Mouse (Mus musculus) megakaryocyte, embryonic 14.5 days (primary cell): Measurements from ENCODE around the gene Tmprss13. TPM values are rescaled to one million over a fixed set of nuclear protein-coding genes. Genes with fewer than 3 reads are reported as not detected.

Experiments used
- H3K27me3 ChIP-seq: replicated peaks from 2 replicates; pipeline ENCODE3; 2012; ENCODE audit warnings: inconsistent platforms
- H3K36me3 ChIP-seq: replicated peaks from 2 replicates; pipeline ENCODE3; 2012; ENCODE audit warnings: low read length, inconsistent platforms, mixed read lengths
- H3K4me1 ChIP-seq: 2 replicates; pipeline ENCODE4 v1.6.1; 2012; ENCODE audit warnings: inconsistent platforms
- H3K4me3 ChIP-seq: replicated peaks from 2 replicates; pipeline ENCODE3; 2012; ENCODE audit warnings: moderate library complexity, mild to moderate bottlenecking, inconsistent platforms
- H3K9me3 ChIP-seq: 2 replicates; pipeline ENCODE4 v1.6.1; 2012; ENCODE audit warnings: inconsistent platforms
- FLI1 ChIP-seq: IDR thresholded peaks from 2 replicates; pipeline ENCODE4 v1.6.1; 2012; ENCODE audit warnings: low read length, inconsistent platforms, mixed read lengths
- GATA1 ChIP-seq: IDR thresholded peaks from 3 replicates; pipeline ENCODE4 v1.6.1; 2012; ENCODE audit warnings: mixed read lengths, low read length, inconsistent platforms, borderline replicate concordance
- polyA plus RNA-seq: library from polyadenylated mRNA; stranded (reverse); fragments of >175 nt; gene quantifications from 2 replicates; pipeline ENCODE4 v1.2.3, GENCODE M21; 2012; ENCODE audit warnings: low replicate concordance; ENCODE audit not compliant: insufficient read depth

Gene Tmprss13
- polyA plus RNA-seq, 1 experiment = 0.02 TPM

DNA sequence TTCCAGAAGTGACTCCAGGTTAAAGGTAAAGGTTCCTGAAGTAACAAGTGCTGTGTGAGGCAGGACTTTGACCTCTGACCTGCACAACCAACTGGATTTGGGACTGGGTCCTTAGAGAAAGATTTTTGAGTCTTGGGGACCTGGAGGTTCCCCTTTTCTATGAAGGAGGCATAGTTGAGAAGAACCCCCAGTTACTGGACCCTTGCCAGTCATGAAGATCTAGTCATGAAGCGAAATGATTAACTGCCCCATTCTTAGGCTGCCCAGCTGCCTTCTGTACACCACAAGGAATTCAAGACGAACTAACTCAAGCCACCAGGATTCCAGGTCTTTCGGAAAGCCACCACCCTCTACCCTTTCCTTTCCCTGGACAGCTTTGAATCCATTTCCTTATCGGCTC lies 57.5 kb downstream of the Tmprss13 start:
- Histone ChIP-seq H3K27me3 (peaks cover 98% of the 10 kb centered on the region), H3K9me3 (no peaks in the 10 kb centered on the region), H3K4me3 (no peak overlapping the region), H3K36me3 (no peaks in the 10 kb centered on the region), H3K4me1 (peaks cover 11% of the 10 kb centered on the region; the same call in 1 of the 2 replicates)
- TF ChIP-seq GATA1 = no peak
- TF ChIP-seq FLI1 = no peak

DNA sequence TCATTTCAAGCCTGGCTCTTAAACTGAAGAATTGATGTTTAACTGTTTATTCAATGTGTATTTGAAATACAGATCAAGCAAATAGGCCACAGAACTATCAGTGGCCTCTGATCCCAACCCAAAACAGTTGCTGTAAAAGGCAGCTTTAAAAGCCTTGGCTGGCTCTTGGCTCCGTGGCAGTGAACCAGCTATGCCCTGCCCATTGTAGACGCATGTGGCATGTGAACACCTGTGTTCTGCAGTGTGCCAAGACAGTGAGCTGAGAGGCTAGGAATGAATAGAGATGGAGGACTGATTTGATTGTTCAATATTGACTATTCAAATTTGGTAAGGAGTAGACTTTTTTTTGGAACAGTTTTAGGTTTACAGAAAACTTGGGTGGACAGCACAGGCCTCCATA lies 58.0 kb downstream of the Tmprss13 start:
- Histone ChIP-seq H3K36me3 (no peaks in the 10 kb centered on the region), H3K9me3 (no peaks in the 10 kb centered on the region), H3K4me1 (peaks cover 11% of the 10 kb centered on the region; the same call in 1 of the 2 replicates), H3K4me3 (no peak overlapping the region), H3K27me3 (peaks cover 98% of the 10 kb centered on the region)
- TF ChIP-seq GATA1 (no peak), FLI1 (no peak)

DNA sequence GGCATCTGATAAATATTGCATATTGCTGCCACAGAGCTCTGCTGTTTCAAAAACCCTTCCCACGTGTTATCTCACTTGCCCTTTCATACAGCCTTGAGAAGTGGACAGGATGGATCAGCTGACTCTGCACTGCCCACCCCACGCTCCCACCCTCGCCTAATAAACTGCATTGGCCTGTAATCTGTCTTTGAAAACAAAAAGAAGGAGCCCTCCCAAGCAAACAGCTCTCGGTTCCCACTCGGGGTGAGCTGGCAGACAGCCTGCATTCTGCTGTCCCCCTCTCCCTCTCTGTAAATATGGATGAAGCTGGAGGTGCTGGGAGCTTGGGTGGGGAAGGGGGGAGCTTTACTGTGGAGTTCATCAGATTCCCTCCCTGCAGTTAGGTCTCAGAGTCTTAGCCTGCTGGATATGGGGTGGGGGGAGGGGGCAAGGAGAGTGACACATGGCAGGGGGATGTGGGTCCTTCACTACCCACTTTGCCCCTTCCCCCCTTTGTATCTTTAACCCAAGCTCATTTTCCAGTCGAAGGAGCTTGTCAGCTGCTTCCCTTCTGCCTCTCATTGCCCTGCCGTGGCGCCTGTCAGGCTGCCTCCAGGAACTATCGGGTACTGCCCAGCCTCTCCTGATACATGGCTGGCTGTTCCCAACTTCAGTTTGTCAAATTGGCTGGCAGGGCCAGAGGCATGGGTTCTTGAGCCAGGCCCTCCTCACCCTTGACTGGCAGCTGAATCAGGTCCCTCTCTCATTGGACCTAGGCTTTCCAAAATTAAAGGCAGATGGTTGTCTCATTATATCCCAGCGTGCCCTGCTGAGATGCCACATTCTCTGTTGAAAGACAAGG lies 61.7 kb downstream of the Tmprss13 start:
- no peak for TF ChIP-seq FLI1
- no peak for TF ChIP-seq GATA1
- Histone ChIP-seq H3K4me3 (no peak overlapping the region), H3K27me3 (peaks cover 88% of the 10 kb centered on the region), H3K36me3 (no peaks in the 10 kb centered on the region), H3K9me3 (no peaks in the 10 kb centered on the region), H3K4me1 (peaks cover 11% of the 10 kb centered on the region; the same call in 1 of the 2 replicates)

DNA sequence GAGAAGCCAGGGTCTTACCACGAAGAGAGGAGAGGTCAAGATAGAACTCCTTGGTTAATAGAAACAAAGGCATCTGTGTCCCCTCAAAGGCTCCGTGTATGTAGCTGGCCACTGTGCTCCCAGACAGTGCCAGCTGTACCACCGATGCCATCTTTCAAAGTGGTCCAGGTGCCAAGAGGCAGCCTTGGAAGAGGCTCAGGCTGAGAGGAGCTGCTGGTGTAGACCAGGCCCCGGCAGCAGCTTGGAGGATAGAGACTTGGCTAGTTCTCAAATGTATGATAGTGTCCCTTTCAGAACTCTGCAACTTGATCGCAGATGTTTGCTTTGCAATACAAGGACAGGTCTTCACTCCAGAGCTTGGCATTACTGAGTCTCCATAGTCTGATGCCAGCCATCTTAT lies 63.4 kb downstream of the Tmprss13 start:
- Histone ChIP-seq H3K27me3 (peaks cover 72% of the 10 kb centered on the region), H3K4me1 (peaks cover 16% of the 10 kb centered on the region)

DNA sequence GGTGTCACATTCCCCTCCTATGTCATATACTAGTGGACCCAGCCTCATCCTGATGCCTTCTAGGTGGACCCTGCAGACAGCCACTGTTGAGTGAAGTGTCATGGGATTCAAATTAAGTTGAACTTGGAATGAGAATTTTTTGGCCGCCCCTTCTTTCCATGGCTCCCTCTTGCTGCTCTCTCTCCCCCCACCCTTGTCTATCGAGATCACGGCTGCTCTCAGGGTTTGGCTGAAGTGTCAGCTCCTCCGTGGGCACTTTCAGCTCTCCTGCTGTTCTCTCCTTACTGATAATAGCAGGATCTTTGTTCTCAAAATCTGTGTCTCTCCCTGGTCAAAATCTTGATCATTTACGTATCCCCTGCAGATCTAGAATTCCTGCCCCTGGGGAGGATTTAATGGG lies 63.9 kb downstream of the Tmprss13 start:
- no peaks in the 10 kb centered on the region for H3K36me3 ChIP-seq
- H3K27me3 ChIP-seq = peaks cover 70% of the 10 kb centered on the region
- no peaks in the 10 kb centered on the region for H3K9me3 ChIP-seq
- H3K4me3 ChIP-seq = no peak overlapping the region
- peaks cover 19% of the 10 kb centered on the region for H3K4me1 ChIP-seq
- TF ChIP-seq GATA1 = no peak
- no peak for TF ChIP-seq FLI1

More for the DNA sequence above, 63.4 kb downstream of the Tmprss13 start:
- Histone ChIP-seq H3K4me3 (no peak overlapping the region), H3K9me3 (no peaks in the 10 kb centered on the region), H3K36me3 (no peaks in the 10 kb centered on the region)
- TF ChIP-seq GATA1 (no peak), FLI1 (no peak)

DNA sequence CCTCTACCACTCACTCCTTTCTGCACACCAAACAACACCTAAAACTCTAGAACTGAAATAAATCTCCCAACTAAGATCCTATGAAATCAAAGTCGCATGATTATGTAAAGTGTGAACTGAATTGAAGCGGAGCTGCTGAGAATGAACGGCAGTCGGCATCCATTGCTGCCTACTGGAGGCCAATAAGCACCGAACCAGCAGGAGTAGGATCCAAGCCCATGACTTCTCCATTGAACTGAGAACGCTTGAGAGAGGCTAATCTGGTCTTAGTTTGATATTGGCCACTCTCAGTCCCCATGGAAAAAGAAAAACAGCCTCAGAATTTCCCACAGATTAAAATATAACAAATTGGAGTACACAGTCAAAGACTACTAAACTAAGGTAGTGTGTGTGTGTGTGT lies 65.0 kb downstream of the Tmprss13 start:
- Histone ChIP-seq H3K27me3 (peaks cover 64% of the 10 kb centered on the region), H3K4me3 (no peak overlapping the region), H3K9me3 (no peaks in the 10 kb centered on the region), H3K36me3 (no peaks in the 10 kb centered on the region), H3K4me1 (peaks cover 27% of the 10 kb centered on the region)
- TF ChIP-seq FLI1 (no peak), GATA1 (no peak)

DNA sequence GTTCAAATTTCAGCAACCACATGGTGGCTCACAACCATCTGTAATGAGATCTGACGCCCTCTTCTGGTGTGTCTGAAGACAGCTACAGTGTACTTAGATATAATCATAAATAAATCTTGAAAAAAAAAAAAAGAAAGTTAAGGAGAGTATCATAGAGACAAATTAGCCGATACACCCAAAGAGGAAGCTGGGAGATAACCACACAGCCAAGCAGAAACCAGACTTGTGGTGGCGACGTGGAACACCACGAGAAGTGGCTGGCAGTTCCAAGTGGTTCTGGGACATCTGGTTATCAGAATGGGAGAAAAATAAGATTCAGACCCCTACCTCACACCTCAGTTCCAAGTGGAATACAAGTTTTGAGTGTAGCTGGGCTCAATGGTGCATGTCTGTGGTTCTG lies 67.8 kb downstream of the Tmprss13 start:
- TF ChIP-seq GATA1 (no peak), FLI1 (no peak)
- H3K4me1 ChIP-seq = peaks cover 20% of the 10 kb centered on the region

DNA sequence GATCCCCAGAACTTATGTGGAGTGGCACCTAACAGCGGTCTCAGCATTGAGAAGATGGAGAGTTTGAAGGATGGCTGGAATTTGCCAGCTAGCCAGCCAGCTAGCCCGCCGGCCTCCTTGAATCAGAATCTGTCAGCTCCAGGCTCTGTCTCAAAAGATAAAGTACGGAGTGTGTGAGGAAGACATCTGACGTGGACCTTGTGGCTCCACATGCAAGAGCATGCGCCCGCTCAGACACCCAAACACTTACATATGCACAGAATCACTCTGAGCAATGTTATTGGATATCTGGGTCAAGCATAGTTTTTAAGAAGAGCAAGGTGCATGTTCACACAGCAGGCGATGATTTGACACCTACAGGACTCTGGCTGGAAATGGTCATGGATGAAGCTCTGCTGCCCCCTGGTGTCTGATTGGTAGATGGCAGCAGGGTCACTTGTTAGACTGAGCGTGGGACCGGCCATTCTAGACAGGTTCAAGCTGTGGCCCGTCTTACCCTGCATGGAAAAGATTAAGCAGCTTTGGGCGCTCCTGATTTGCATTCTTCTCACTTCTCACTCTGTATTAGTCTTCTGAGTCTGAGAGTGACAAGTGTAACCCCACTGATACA lies 69.6 kb downstream of the Tmprss13 start:
- Histone ChIP-seq H3K4me1 (peaks cover 20% of the 10 kb centered on the region), H3K4me3 (no peak overlapping the region), H3K36me3 (no peaks in the 10 kb centered on the region), H3K9me3 (no peaks in the 10 kb centered on the region), H3K27me3 (peaks cover 45% of the 10 kb centered on the region)
- TF ChIP-seq FLI1 = no peak
- TF ChIP-seq GATA1 = no peak

More for the DNA sequence above, 67.8 kb downstream of the Tmprss13 start:
- Histone ChIP-seq H3K4me3 (no peak overlapping the region), H3K27me3 (peaks cover 52% of the 10 kb centered on the region), H3K9me3 (no peaks in the 10 kb centered on the region), H3K36me3 (no peaks in the 10 kb centered on the region)

DNA sequence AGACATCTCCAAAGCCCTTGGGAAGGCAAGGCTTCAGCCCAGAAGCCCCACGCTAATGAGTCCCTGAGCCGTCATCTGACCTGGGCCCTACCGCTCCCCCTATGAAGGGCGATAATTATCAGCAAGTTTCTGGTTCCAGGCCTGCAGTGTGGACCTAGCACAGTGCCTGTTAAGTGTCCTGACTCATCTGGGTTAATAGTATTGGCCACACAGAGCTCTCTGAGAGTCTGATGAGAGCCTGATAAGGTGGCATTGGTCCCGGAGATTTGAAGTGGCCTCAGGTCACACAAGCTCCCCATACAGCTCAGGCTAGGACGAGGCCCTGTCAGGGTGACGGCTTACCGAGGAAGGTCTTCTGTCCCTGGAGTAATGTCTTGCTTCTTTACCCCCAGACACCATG lies 70.7 kb downstream of the Tmprss13 start:
- Histone ChIP-seq H3K4me3 (no peak overlapping the region), H3K9me3 (0 out of 2 replicates have a peak, but pooled peaks cover 3% of the 10 kb centered on the region), H3K27me3 (peaks cover 51% of the 10 kb centered on the region), H3K4me1 (peaks cover 20% of the 10 kb centered on the region), H3K36me3 (no peaks in the 10 kb centered on the region)
- TF ChIP-seq FLI1 (no peak), GATA1 (no peak)

DNA sequence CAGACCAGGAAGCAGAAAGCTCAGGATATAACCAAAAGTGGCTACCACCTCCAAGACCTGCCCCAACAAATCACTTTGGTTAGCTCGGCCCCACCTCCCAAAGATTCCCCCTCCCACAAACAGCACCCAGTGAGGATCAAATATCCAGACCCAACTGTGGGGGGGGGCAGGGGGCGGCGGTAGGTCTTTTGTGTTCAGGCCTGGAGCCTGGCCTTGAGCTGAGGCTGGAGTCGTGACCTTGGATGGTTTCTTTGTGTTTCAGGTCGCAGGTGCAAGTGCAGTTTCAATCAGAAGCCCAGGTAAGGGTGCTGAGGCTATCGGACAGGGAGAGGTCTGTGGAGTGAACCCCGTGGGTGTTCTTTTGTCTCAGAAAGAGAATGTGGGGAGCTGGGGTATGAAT lies 72.4 kb downstream of the Tmprss13 start:
- Histone ChIP-seq H3K9me3 (0 out of 2 replicates have a peak, but pooled peaks cover 3% of the 10 kb centered on the region), H3K27me3 (peaks cover 62% of the 10 kb centered on the region), H3K4me1 (peaks cover 20% of the 10 kb centered on the region), H3K4me3 (no peak overlapping the region), H3K36me3 (no peaks in the 10 kb centered on the region)
- TF ChIP-seq GATA1 = no peak
